Mouse (Mus musculus): Measurements from ENCODE around the gene Apoe. TPM values are rescaled to one million over a fixed set of nuclear protein-coding genes. Genes with fewer than 3 reads are reported as not detected.

Apoe gene
- 53.0 and 57.3 TPM in 2 replicates for total RNA-seq (2015; ENCODE audit: low replicate concordance)
- total RNA-seq (2017; ENCODE audit: low replicate concordance), result 220 and 224 TPM in 2 replicates

DNA sequence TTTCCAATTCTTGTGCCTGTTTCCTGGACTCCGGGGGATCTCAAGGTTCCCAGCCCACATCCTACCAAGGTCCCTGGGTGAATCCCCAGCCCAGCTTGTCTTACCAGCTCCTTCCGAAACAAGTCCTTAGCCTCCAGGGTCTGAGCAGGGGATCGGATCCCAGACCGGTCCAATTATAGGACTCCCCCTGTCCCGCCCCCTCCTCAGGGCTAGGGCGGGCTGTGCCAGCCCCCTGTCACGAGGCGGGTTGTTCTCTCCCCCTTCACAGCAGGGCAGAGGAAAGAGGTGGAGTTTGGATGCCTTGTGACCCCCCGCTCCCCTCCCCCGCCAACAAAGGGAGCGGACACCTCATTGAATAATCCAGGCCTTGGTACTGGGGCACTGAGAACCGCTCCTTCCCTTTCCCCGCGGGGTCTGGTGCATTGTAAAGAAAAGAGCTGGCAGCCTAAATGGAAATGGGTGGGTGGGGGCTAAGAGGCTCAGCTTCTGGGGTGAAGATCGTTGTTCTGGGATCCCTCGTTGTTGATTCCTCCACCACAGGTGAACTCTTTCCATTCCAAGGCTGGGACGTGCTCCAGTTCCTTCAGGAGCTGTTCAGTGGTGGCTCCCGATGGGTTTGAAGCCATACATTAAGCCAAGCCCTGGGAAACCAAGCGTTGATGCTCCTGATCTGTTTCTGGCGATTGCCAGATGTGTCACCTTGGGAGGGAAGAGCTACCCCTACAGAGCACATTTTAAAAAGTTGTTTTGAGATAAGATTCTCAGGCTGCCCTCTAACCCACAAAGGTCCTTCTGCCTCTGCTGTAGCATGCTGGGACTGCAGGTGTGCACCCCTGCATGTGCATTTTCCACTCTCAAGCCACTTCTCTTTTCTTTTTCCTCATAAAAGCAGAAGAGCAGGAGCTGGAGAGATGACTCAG, at the start of gene Apoe:
Gene Apoe (minus strand): TSS at position 282 of the 920 bp plus-strand sequence.
- no peak for ATAC-seq (replicated peaks; ENCODE audit: low FRiP score, poor library complexity, severe bottlenecking)

DNA sequence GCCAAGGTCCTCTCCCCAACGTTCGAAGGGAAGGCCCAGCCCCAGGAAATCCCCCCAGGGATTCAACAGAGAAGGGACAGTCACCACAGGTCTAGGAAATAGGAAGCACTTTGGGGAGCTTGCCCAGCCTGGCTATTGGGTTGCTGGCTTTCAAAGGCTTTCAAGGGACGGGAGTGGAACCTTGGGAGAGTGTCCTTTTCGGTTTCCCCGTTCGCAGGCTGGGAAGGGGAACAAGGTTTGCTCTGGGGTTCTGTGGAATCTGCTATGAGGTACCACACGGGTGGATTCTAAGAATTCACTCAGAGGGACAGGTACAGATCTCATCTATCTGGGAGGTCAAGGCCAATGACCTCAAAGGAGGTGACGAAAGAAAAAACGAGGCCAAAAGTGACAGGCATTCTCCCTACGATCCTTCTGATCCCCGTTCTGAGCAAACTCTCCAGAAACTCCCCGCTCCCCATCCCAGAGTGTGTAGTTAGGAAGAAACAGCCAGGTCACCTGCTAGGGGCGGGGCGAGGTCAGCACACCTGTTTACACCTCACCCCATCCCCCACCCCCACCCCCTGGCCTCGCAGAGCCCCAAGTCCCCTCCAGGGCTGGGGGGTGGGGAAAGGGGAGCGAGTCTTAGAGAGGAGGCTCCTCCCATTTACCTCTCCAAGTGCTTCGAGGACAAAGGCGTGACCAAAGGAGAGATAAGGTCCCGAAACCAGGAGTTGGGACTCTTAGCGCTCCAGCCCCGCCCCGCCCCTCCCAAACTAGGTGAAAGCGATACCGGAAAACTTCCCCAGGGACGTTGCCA, 48.6 kb upstream of the Apoe start:
- no peak for ATAC-seq (replicated peaks; ENCODE audit: low FRiP score, poor library complexity, severe bottlenecking)

DNA sequence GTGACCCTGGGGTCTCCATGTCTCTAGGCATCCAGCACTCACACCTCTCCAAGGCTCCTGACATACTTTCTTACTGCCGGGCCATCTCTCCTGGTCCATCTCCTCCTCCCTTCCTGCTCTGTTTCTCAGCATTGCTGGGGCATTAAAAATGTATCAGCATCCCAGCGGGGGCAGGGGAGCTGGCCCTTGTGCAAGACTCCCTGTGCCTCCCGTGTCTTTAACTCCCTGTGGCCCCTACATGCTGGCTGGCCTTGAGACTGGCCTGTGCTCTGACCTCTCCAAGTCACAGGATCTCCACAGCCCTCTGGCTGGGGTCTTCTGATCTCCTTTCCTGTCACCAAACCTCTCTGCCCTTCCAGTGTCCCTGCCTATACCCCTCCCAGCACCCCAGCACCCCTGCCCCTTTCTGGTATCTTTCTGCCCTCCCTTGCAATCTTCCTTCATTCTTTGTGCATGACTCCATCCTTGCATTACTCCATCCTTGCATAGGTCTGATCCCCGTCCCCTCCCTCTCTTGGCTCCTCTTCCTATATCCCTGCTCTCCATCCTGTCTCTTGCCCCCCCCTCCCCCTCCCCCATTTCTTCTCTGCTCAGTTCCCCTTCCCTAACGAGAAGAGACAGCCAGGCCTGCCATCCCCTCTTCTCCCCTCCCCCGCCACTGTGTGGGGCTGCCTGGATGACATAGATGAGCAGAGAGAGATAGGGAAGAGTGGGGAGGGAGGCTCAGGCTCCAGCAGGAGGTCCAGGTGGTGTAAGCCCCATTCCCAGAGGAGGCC, 47.6 kb upstream of the Apoe start:
- no peak for ATAC-seq (replicated peaks; ENCODE audit: low FRiP score, poor library complexity, severe bottlenecking)

DNA sequence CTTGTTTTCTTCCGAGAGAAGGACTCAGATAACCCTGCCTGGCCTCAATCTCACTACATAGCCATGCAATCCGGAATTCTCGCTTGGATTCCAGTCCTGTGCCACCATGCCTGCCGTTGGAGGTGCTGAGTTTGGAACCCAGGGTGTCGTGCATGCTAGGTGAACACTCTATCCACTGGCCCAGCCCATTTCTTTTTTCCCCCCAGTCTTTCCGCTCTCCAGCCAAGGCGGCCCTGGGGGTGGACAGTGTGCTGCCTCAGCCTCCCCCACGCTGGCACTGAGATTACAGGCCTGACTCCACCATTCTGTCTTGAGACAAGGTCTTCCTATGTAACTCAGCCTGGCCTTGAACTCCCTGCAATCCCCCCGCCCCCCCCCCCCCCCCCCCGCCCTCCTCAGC, 47.0 kb upstream of the Apoe start:
- no peak for ATAC-seq (replicated peaks; ENCODE audit: low FRiP score, poor library complexity, severe bottlenecking)

DNA sequence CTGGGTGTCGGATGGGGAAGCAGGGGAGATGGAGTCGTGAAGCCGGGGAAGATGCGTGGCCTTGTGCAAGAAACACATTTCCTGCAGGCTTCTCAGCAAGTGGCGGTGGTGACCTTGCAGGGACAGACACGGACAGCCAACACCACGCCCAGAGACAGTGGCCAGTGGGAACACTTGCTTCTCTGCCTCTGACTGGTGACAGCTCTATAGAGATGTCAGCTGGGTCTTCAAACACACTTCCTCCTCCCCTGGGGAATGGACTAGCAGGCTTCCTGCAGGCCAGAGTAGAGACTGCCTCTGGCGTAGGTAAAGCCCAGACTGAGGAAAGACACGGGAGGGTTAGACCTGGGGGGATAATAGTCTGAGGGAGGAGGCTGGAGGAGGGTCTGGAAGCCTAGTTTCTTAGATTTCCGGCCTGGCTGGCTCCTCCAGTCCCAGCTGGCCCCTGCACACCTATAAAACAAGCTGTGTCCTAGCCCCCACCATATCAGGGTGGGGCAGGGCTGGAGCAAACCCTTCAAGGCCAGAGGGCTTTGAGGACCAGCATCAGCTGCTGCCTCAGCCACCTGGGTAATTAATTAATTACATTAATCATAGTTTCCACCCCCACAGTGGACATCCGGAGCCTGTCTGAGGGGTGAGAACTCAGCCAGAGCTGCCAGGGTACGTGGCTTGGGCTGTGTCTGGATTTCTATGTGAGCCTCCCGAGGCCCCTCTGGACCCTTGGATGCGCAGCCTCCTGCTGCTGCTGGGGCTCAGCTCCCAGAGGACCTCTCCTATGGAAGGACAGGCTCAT, 45.8 kb upstream of the Apoe start:
- ATAC-seq (replicated peaks; ENCODE audit: low FRiP score, poor library complexity, severe bottlenecking), result no peak

DNA sequence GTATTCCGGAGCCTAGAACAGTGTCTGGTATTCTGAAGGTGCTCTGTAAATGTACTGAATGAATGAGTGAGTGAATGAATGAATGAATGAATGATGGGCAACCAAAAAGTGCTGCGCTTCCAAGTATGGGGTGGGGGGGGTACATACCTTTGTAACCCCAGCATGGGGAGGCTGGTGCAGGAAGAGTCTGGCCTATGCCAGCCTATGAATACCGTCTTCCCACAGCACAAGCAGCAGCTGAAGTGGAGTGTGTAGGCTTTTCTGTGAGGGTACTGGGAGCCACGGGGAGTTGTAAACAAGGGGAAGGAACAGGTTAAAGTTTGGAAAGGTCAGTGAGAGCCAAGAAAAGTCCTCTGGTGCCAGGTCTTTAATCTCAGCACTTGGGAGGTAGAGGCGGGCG, 44.8 kb upstream of the Apoe start:
- ATAC-seq (replicated peaks; ENCODE audit: low FRiP score, poor library complexity, severe bottlenecking), result no peak

DNA sequence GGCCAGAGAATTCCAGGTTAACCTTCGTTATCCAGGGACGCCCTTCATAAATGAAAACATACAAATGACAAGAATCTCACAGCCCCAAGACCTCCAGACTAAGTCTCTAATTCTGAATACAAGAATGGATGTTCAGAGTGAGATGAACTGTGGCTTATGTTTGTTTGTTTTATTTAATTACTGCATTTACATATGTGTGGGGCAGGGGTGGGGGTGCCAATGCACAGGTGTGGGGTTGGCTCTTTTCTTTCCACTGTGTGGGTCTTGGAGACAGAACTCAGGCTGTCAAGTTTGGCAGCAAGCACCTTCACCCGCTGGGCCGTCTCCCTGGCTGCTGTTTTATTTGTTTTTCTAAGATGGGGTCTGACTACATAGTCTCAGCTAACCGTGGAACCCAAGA, 43.5 kb upstream of the Apoe start:
- no peak for ATAC-seq (replicated peaks; ENCODE audit: low FRiP score, poor library complexity, severe bottlenecking)

DNA sequence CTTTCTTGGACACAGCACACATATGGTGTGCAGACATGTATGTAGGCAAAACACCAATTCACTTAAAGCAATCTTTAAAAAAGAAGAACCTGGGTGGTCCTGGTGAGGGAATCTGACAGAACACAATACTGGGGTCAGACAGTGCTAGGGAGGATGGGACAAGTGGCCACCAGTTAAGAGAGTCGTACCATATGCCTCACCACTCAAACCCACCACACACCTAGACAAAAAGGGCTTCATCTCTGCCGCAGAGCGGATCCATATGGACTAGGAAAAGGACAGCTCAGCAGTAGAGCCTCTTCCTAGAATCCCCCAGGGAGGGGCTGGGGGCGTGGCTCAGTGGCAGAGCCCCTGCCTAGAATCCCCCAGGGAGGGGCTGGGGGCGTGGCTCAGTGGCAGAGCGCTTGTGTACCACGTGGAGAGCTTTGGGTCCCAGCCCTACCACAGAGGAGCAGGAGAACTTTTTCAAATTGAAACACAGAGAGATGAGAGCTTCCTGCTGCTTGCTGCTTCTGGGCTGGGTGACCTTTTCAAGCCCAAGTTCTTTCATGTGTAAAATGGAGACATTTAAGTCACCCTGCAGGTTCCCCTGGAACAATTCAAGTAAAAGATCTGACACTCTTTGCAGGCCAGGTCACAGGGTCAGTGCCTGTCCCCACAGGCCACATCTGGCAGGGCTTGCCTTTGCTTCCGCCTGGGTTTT, 42.5 kb upstream of the Apoe start:
- ATAC-seq (replicated peaks; ENCODE audit: low FRiP score, poor library complexity, severe bottlenecking), result no peak

DNA sequence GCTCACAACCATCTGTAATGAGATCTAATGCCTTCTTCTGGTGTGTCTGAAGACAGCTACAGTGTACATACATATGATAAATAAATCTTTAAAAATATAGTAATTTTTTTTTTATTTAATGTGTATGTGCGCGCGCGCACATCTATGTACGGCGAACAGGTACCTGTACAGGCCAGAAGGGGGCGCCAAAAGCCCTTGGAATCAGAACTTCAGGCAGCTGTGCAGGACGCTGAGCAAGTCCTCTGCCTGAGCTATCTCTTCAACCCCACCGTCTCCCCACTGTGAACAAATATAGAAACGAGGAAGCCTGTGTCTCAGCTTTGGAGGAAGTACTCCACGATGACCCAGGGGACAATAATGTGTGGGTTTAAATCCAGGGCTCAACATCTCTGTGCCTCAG, 41.3 kb upstream of the Apoe start:
- no peak for ATAC-seq (replicated peaks; ENCODE audit: low FRiP score, poor library complexity, severe bottlenecking)

DNA sequence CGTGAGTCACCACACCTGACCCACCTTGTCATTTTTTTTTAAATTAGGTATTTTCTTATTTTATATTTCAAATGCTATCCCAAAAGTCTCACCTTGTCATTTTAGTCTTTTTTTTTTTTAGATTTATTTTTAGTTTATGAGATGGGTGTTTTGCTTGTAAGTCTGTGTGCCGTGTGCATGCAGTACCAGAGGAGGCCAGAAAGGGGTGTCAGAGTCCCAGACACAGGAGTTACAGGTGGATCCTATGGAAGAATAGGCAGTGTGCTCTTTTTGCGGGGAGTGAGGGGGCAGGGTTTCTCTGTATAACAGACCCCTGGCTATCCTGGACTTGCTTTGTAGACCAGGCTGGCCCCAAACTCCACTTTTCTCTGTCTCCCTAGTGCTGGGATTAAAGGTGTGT, 39.8 kb upstream of the Apoe start:
- ATAC-seq (replicated peaks; ENCODE audit: low FRiP score, poor library complexity, severe bottlenecking), result no peak

DNA sequence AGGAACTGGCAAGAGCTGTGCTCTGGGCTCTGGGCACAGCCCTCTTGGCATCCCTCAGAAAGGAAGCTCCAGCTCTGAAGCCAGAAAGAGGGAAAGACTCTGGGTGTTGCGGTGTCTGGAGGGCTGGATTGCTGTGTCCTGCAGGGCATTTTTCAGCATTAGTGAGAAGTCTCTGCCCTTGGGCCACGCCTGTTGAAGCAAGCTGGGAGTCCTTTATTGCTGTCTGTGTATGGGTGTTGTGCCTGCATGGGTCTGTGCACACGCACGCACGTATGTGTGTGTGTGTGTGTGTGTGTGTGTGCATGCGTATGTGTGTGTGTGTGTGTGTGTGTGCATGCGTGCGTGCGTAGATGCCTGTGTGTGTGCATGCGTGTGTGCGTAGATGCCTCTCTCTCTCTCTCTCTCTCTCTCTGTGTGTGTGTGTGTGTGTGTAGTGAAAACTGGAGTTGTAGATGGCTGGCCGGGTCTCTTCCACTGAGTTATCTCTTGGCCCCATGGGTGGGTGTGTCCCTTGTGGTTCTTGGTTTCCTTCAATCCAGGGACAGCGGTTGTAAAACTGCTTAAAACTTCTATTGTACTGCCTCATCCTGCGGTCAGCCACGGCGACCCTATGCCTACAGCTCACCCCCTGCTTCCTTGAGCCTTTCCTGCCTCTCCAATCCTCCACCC, 37.5 kb upstream of the Apoe start:
- peak; percentile 70 for ATAC-seq (replicated peaks; ENCODE audit: low FRiP score, poor library complexity, severe bottlenecking)

DNA sequence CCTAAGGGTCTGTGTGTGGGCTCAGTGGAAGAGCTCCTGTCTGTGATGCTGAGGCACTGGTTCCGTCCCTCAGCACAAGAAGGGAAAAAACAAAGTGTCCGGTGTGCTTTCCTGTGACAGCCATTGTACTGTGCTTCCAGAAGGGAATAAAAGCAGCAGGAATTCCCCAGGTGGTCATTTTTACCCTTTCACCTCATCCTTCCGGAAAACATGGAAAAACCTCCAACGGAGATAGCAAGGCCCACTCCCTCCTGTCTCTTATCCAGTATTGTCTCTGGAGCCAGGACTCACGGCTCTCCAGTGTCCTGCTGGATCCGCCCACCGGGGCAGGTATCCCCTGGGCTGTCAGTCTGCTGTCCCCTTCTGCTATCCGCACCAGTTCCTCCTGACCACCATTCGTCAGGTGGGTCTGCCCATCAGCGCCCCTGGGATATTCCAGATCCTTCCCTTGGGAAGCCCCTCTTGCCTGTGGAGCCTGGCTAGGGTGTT, 35.2 kb upstream of the Apoe start:
- ATAC-seq (replicated peaks; ENCODE audit: low FRiP score, poor library complexity, severe bottlenecking), result no peak

DNA sequence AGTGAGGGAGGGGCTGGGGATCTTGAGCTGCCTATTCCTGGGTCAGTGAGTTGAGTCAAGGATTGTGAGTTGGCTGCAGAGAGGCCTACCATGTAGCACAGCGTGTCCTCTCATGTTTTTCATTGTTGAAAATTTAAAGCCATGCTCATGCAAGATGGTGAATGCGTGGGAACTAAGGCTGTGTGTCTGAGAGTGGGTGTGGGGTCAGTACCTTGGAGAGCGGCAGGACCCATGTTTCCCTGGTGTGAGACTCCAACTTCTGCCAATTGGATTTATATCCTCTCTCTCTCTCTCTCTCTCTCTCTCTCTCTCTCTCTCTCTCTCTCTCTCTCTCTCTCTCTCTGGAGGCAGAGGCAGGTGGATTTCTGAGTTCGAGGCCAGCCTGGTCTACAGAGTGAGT, 27.6 kb upstream of the Apoe start:
- ATAC-seq (replicated peaks; ENCODE audit: low FRiP score, poor library complexity, severe bottlenecking), result no peak

DNA sequence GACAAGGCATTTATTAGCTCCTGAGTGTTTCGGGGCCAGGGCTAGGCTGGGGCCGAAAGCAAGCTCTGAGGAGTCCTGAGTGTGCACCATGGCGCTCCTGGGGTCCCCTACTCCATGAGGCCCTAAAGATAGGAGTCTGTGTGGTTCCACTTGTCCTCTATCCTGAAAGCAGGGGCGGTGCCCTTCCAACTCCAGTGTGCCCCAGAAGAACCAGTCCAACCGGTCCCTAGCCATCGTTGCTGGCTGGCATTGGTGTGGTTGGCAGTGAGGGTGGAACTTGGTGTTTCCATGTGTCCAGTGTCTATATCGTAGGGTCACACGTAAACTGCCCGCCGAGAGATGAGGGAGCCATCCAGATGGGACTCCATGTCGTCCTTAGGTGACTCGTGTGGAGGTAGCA, 25.2 kb upstream of the Apoe start:
- no peak for ATAC-seq (replicated peaks; ENCODE audit: low FRiP score, poor library complexity, severe bottlenecking)

DNA sequence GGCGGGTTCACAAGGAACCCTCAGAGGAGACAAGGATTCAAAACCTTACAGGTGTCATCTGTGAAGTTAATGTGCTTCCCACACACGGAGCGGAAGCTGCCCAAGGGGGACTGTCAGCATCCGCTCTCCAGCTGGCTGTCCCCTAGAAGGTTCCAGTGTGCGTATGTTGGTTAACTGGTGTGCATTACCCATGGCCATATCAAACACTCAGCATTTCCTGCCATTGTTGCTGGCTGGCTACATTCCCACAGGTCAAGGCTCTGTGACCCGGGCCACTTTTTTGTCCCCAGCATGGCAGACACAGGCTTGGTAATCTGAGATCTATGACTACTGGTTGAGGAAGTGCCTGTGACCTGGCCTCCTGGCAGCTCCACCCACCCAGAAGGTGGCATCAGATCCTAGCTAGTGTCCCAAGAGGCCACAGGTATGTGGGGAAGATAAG, 23.8 kb upstream of the Apoe start:
- no peak for ATAC-seq (replicated peaks; ENCODE audit: low FRiP score, poor library complexity, severe bottlenecking)

DNA sequence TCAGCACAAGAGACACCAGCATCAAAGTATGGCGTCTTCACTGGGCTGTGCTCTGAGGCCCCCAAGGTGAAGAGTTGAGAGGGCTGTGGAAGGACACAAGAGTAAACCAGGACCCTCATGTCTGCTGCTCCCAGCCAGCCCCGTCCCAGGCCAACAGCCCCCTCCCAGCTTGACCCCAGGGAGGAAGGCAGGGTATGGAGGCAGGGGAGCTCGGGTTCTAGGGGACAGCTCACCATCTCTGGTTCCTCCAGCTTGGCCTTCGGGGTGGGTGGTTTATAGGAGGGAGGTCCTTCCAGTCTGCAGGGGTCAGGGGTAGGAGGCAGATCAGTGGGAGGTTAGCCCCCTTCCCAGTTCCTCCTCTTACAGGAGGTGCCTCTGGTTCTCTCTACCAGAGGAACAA, 20.2 kb upstream of the Apoe start:
- no peak for ATAC-seq (replicated peaks; ENCODE audit: low FRiP score, poor library complexity, severe bottlenecking)

DNA sequence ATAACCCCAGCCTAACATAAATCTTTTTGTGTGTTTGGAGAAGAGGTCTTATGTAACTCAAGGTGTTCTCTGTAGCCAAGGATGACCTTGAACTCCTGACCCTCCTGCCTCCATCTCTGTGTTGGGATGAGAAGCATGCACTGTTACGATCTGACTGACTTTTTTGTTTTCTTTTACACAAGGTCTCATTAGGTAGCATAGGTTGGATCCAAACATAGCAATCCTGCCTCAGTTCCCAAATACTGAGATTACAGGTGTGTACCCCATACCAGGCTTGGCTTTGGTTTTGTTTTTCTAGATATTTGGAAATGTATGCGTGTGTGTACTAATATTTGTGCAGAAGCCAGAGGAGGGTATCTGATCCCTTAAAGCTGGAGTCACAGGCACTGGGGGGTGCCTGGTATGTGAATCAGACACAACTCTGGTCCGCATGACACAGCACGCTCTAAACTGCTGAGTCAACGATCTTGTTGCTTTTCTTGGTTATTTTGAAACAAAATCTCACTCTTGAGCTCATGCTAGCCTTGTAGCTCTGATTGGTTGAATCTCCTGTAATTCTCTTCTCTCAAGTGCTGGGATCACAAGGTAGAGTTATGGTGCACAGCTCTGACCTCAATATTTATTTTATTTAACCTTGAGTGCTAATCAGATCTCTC, 19.4 kb upstream of the Apoe start:
- no peak for ATAC-seq (replicated peaks; ENCODE audit: low FRiP score, poor library complexity, severe bottlenecking)

DNA sequence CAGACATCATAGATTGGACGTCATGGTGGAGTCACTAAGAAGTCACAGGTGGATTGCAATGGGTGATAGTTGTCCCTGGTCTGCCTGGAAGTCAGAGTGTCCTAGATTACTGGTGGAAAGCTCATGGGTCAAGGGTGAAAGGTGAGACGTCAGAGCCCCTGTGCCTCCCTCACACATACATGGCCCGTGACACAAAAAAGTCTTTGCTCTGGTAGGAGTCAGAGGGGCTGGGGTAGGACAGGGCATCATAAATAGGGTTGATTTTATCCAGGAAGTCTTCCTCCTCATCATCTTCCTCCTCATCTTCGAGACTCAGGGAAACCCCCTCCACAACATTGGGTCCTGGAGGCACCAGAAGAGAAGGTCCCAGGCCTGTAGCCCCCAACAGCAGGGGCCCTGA, 18.4 kb upstream of the Apoe start:
- no peak for ATAC-seq (replicated peaks; ENCODE audit: low FRiP score, poor library complexity, severe bottlenecking)
